Mouse (Mus musculus) layer of hippocampus, postnatal 25 days (tissue): ENCODE measurements around the gene Macrod2. TPM values are rescaled to one million over a fixed set of nuclear protein-coding genes. Genes with fewer than 3 reads are reported as not detected.
A peak's percentile ranks its signal among the peaks of the same experiment; 100 is the strongest.

Experiments used
- DNase-seq, 2 experiments: peaks; one replicate each; pipeline ENCODE4 v3.0.0; 2022; ENCODE audit warnings: mixed read lengths in 2 of 2, low spot score in 1 of 2; ENCODE audit errors: extremely low spot score in 1 of 2
- total RNA-seq, 2 experiments: library from RNA; stranded (reverse); gene quantifications; 2 replicates each; pipeline ENCODE4 v1.2.3; 2021

Gene Macrod2
- total RNA-seq, 2 experiments from 2014 or later, result 47.1 to 47.2 TPM

DNA sequence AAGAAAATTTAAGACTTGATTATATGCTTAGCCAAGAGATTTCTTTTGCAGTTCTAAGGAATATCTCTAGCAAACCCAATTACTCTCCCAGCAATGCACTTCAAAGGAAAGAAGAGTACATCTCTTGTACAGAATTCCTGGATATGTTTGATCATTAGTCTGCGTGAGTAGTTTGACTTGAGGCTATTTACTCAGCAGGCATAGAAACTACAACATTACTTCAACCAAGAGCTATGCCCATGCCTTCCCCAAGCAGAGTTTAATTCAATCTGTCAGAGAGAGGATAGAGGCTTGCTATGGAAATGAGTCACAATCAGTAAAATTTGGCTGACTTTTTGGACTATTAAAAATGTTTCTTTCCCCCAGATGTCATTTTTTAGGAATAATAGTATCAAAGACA lies 785.5 kb downstream of the Macrod2 start:
- DNase-seq, result no peak

DNA sequence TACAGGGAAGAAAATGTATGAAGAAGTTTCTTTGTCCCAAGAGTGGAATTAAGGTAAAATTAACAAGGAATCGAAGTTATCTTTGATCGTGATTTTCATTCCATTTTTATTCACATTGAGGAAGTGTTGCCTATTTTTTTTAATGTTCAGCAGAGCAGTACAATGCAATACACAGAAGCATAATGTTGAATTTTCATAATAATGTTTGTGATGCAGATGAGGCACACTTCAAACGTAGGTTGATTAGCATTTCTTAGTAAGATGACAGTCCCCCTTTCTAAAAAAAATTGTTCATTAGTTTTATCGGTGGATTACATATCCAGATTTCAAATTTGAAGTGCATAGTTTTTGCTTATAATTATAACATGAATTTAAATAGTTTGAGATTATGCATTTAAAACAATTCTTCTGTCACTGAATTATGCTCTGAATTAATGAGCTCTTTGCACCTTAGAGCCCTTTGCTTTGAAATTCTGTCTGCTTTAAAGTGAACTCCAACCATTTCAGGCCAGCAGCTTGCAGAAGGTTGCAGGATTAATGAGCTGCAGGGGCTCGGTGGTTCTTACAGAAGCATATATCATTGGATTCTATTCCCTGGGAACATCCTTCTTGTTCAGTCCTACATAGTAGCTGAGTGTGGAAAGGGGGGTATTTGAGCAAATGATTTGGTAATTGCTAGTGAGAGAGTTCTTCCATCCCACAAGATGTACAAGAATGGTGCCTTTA lies 787.1 kb downstream of the Macrod2 start:
- no peak for DNase-seq

DNA sequence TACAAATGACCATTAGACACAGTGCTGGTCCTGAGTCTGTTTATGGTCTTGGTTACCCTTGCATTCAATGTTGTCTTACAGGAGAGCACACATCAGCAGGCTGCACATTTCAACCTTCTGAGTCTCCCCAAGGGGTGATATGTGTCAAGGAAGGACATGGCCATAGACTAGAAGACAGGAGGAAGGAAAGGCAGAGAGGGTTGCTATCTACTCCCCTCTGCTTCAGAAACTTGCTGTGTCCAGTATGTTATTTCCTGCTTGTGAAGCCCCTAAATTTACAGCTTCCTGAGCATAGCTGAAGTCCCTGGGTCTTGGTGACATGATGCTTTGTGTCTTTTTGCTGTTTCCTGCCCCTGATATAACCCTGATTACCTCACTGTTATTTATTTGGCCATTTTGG lies 799.4 kb downstream of the Macrod2 start:
- no peak for DNase-seq

DNA sequence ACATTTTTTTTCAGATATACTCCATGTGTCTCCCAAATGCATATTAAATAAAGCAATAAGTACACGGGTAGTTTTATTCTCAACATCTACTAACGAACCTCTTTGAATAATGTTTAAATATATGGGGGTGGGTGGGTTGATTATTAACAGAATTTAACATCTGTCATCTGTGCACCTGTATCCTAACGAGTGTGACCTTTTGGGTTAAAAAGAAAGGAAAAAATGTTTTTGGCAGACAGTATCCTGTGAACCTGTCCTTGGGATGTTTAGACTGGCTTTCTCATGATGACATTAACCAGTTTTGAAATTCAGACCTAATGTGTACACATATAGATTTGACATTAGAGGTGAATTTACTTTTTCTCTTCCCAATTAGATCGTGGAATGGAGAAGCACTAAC lies 805.4 kb downstream of the Macrod2 start:
- DNase-seq, result no peak

DNA sequence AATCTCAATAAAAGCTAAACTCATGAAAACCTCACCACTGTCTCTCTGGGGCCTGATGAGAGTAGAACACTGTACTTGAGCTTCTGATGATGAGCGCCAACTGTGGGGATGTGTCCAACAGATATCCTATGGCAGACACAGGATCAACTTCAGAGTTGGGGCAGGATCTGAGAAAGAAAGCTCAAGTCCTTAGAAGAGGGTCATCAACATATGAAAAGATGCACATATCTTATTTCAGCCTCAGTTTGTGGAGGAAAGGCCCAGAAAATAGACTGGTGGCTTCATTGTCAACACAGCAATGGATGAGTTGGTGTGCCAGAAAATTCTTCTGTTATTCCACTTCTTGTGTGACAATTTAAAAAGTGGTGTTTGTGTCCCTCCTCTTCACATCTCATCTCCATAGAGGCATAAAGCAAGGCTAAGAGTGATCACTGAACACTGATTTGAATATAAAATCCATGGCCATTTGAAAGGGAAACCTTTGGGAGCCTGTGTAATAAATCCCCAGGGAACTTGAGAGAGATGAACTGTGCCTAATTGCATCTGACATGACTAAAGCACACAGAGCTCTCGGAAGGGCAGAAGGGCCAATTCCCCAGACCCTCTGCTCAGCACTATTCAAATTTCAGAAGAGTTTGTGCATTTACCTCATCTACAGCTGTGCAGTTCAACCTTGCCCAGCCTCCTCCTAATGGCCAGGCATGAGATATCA lies 806.4 kb downstream of the Macrod2 start:
- DNase-seq, result no peak

DNA sequence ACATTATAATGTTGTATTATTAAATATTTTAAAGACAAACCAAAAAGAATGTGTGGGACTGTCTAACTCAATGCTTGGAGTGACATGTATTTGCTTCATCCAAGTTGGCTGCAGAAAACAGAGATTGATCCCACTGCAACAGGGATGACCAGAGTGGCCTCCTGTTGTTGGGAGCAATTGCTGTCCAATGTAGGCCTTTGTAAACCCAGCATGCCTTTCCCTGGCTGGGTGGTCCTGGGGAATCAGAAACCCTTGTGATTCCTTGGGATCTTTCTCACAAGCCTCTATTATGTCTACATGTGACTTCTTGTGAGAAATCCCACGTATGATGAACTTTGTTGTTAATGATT lies 806.9 kb downstream of the Macrod2 start:
- no peak for DNase-seq

DNA sequence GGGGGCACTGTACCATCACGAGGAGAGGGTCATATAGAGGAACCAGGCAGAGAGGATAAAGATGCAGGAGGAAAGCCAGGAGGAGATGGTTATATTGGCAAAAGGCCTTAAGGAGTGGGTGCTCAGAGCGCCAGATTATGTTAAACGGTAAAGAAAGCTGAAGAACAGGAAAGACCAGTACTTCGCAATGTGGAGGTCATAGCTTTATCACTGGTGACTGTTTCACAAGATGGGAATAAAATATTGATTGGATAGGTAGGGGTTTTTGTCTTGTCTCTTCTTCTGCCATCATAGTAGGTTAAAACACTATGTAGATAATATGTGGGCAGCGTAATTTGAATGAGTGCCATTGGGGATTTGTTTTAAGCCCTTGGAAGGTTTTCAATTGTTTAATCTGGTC lies 816.2 kb downstream of the Macrod2 start:
- DNase-seq, result no peak

DNA sequence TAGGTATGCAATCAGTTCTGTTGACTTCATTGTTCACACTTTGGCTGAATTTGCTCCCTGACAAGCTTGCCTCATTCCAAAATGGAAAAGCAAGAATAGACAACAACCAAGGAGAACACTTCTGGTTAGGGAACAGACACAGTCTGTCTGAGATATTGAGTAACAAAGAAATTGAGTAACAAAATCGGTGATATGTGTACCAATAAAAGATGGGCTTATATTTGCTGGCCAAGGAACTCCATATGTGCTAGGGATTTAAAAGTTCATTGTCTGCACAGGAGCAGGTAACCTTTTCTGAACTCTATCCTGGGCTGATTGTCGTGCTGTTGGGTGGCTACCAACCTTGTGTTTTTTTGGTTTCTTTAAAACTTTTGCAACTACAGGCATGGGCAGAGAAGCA lies 817.2 kb downstream of the Macrod2 start:
- DNase-seq, result no peak

DNA sequence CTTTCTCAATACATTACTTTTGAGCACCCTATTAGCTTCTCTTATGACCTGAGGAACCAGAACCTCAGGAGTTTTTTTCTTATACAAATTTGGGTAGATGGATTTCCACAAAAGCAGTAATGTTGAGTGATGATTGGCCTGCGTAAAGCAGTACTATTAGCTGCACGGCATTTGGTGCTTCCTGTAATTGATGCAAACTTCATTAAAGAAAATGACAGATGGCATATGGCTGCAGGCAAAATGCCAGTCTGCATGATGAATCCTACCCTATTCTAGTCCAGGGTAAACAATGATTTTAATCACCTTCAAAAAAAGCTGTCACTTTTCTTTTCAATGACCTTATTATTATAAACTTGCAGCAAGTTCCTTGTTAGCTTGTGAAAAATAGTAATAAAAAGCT lies 822.4 kb downstream of the Macrod2 start:
- DNase-seq, result peak in 1 of 2 experiments; percentile 22

DNA sequence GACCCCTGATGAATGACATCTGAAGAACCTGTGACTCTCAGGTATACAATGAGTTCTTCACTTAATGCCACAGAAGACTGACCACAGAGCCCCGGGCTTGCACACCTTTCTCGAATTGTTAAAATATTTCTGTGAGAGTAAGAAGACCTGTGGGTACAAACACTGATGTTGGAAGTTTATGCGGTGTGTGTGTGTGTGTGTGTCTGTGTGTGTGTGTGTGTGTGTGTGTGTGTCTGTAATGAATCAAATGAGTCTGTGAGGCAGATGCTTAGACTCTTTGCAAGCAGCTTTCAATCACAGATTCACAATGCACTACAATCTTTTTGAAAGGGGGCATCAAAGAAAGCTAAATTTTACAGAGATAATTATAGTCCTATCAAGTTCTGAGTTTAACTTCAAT lies 822.8 kb downstream of the Macrod2 start:
- DNase-seq, result no peak

DNA sequence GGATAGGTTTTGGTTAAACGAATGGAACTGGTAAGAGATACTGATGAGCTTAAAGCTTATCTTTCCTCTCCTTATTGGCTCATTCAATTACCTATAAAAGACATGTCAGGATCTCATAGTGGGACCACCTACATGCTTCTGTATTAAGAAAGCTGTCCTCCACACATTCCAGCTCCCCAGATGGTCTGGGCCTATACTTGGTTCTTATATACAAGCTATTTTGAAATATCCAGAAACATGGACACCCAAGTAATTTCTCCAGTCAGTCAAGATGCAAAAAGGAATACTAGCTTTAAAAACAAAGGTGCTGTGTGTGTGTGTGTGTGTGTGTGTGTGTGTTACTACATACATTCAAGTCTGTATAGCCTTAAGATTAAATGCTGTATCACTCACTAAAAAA lies 833.7 kb downstream of the Macrod2 start:
- DNase-seq, result no peak

DNA sequence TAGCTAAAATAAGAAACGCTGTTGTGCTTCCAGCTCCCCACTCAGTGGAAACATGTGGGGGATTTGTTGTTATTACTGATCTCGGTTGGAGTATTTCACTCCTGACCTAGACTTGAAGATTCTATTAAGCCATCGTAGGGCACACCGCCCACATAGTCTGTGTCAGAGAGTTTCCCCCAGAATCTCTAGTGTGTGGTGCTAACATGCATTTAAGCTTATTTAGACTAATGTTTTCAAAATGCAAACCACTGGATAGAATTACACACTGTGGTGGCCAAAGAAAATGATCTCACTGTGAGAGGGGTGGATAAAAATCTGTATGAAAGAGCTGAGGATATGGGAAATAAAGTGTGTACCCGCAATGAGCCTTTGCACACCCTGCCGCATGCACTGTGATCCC lies 834.7 kb downstream of the Macrod2 start:
- no peak for DNase-seq

DNA sequence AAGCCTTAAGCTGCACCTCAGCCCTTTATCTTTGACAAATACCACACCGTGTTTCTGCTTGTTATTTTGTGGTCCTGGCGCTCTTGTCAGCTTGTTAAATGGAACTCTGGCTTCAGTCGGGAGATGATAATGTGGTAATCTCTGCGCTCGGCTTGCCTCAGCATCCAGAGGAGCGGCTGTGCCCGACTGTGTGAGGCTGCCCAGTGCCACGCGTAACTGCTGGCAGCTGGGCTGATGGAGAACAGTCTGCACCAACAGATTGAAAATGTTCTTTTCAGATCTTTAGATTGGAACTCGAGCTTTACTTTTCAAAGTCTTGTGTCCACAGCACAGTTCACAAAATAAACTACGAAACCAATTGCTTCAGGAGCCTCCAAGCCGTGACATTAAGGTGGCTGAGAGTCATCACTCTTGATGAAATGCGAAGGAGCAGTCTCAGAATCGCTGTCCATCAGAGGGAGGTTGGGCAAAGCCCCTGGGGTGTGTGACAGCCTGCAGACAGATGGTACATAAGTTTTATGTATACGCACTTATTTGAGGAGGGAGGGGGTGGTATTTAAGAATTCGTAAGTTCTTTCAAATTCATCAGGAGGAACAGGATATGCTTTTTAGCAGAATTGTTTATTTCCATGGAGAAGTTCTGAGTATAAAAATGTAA lies 836.0 kb downstream of the Macrod2 start:
- peak in 1 of 2 experiments; percentile 14 for DNase-seq

DNA sequence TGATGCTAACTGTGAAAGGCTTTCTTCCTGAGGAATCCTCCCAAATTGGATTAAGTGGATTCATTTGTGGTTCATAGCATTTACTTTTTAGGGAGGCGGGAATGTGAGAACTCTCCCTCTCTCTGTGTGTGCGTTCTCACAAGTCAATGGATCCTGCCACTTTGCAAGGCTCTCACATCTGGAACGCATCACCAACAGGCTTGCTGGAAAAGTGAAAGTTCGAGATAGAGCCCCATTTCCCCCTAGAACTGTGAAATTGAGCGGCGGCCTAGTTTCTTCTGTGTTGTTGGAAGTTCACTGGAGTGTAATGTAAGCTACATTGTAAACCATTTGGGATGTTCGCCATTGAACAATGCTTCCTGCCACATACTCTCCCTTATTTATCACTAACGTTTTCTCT lies 839.2 kb downstream of the Macrod2 start:
- no peak for DNase-seq

DNA sequence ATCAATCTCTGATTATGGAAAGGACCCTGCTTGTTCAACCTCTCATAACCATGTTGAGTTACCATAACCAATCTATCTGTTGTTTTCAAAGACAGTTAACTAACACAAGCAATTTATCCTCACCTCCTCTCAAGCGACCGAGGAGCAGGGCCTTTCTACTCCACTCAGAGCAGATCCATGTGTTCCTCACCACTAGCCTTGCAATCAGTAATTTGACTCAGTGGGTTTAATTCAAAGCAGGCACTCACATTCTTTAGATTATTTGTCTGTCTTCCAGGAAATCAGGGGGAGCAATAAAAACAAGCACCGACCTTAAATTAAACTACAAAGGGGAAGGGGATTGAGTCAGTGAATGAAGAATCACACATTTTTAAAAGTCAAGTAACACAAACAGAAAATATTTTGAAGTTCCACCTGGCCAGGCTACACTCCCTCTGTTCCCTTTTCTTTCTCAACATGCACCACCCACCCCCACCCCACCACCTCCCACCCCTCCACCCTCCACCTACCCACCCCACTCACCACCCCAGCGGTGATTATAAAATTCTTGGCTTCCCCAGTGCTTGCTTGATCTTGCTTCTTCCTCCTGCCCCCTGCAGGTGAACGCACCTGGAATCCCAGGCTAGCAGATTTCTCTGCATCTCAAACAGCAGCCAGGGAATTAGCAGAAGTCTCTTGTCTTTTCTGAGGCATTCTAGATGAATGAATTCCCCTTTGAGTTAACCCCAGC lies 839.8 kb downstream of the Macrod2 start:
- no peak for DNase-seq

DNA sequence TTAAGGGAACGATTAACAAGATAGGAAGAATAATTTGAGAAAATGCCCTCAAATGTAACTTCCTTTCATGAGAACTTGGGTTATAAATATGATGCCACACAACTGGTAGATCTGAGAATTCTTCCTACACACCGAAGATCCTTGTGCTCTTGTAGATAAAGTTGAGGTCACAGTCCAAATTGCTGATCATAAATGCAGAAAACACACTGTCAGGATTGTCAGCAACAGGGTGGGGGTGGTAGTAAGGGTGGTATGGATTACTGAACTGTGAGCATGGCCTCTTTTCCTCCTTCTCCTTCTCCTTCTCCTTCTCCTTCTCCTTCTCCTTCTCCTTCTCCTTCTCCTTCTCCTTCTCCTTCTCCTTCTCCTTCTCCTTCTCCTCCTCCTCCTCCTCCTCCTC lies 852.6 kb downstream of the Macrod2 start:
- no peak for DNase-seq

DNA sequence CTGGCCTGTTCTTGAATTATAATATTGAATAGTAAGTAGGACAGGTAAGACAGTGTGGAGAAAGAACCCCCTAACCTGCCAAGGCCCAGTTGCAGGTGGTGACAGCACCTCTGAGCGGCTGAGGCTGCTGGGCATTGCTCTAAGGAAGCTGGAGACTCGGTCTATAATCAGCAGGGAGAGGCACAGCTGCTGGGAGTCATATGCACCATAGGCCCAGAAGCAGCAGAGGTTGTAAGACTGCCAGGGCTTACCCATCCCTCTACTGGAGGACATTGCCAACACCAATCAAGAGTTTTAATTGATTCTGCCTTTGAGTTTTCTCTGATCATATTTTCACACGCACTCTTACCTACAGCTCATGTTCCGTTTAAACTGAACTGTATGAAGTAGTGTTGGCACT lies 869.5 kb downstream of the Macrod2 start:
- DNase-seq, result no peak

DNA sequence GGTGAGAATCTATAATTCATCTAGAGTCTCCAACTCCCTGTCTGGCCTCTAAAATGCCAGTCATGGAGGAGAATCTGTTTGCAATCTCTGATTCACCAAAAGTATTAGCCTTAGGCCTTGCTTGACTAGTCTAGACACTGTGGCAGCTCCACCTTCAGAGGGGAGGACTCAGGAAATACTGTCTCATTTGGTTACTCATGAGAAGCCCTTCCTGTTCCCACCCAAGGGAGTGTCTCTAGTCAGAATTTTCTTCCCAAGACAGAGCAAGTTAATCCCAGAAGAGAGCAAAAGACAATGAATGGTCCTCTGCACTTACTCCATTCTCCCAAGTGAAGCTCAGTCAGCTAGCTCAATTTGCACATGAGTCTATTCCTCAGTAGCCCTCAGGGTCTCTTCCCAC lies 871.5 kb downstream of the Macrod2 start:
- DNase-seq, result no peak

DNA sequence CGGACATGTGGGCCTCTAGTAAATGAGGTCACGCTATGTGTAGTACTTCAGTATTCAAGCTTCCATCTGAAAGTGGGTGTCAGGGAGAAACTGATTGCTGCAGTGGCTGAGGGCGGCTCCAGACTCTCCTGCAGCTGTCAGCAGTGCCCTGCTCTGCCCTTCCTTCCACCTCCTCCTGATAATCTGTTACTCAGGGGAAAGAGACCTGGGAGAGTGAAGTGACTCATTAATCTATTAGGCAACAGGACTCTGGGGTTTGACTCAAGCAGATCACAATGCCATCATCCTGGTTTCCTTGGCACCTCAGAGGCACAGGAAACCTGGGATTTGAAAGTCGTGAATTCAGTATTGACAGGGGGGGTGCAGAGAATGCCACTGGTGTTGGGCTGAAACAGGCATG lies 876.4 kb downstream of the Macrod2 start:
- DNase-seq, result no peak

DNA sequence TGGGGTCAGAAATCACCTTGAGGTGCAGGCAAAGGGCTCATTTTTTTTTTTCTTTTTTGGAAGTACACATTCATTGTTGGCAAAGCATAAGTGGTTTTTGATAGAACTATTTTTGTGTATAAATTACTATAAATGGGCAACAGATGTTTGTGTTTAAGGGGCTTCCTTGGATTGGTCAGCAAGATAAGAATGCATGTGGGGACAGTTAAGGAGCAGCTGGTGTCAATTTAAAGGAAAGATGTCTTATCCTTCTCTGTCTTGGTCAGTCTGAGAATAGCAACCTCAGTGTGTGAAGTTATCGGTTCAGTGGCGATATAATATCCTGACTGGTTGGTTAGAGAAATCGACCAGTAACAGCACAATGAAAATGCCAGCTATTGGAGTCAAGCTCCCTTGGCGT lies 877.9 kb downstream of the Macrod2 start:
- DNase-seq, result no peak

DNA sequence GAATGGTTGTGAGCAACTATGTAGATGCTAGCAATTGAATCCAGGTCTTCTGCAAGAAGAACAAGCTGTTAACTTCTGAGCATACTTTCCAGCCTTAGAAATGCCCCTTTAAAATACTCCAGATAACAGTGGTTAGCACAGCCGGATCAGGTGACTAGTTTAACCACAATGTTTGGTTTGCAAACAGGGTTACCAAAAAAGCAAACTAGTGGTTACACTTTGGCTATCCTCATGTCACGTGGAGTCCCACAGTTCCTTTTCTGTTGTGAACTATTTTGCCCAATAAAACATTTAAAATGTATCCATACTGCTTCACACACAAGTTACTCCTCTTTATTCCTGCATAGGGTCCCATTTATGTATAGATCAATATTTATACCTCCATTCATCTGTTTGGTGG lies 879.2 kb downstream of the Macrod2 start:
- no peak for DNase-seq
